Mouse (Mus musculus): ENCODE results near the gene Ptpn13. TPM values are rescaled to one million over a fixed set of nuclear protein-coding genes. Genes with fewer than 3 reads are reported as not detected.

Gene Ptpn13
- total and polyA plus RNA-seq, 2 experiments from 2014 or later: 2.6 to 14.1 TPM

DNA sequence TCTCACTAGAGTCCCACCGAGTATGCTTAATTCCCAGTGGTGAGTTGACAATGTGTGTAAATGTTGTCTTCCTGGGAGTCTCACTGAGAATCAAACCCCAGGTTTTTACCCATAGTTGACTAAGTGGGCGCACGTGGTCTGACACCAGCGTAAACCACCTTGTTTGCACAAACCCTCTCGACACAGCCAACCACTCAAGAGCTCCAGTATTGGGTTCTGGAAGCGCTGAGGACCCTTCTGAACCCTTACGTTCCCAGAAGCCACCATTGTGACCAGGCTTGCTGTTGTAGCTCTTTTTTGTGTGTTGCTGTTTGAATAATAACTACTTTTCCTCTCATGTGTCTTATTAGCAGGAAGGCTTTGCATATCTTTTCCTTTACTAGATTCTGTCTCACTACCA lies 20.4 kb downstream of the Ptpn13 start:
- ATAC-seq (ENCODE audit: low FRiP score): no peak
- WGBS: 90% methylated on average over 7 of the region's 7 CpGs

GRCm38 (mm10) chr5:103447806-103448416 lies 22.9 kb downstream of the Ptpn13 start:
- no peak overlapping the region for H3K9ac ChIP-seq (replicated peaks; ENCODE audit: low read length, poor library complexity, severe bottlenecking)
- 0 out of 2 replicates have a peak, but pooled peaks have one; percentile 58 for ATAC-seq (ENCODE audit: low FRiP score)
- 20% methylated on average over 17 of the region's 17 CpGs for WGBS
- H3K9me3 ChIP-seq (ENCODE audit: low read length): no peaks in the 10 kb centered on the region
- peak overlapping the region; percentile 9; the same call in 1 of the 2 replicates for H3K4me3 ChIP-seq (ENCODE audit: low read depth, low read length)
- peak overlapping the region; percentile 38 for H3K4me2 ChIP-seq (ENCODE audit: low read depth, low read length, poor library complexity, severe bottlenecking)
- no peaks in the 10 kb centered on the region for H3K36me3 ChIP-seq (ENCODE audit: insufficient read depth, low read length)
- TF ChIP-seq CTCF (IDR thresholded peaks at IDR 0.05): no peak
- peak overlapping the region; percentile 39 for H3K27ac ChIP-seq (ENCODE audit: low read depth, low read length)
- H3K4me1 ChIP-seq (ENCODE audit: insufficient read depth, low read length): peaks cover 5% of the 10 kb centered on the region; the same call in 1 of the 2 replicates
- H3K27me3 ChIP-seq (ENCODE audit: insufficient read depth, low read length): no peaks in the 10 kb centered on the region
- peak; percentile 21 for DNase-seq (ENCODE audit: low spot score)

More for the DNA sequence above, 20.4 kb downstream of the Ptpn13 start:
- H3K9ac ChIP-seq (replicated peaks; ENCODE audit: low read length, poor library complexity, severe bottlenecking): no peak overlapping the region
- DNase-seq (ENCODE audit: low spot score): no peak
- H3K27me3 ChIP-seq (ENCODE audit: insufficient read depth, low read length): no peaks in the 10 kb centered on the region
- no peak for TF ChIP-seq CTCF (IDR thresholded peaks at IDR 0.05)
- no peaks in the 10 kb centered on the region for H3K9me3 ChIP-seq (ENCODE audit: low read length)
- H3K36me3 ChIP-seq (ENCODE audit: insufficient read depth, low read length): no peaks in the 10 kb centered on the region
- no peak overlapping the region for H3K4me2 ChIP-seq (ENCODE audit: low read depth, low read length, poor library complexity, severe bottlenecking)
- H3K4me1 ChIP-seq (ENCODE audit: insufficient read depth, low read length): peaks cover 5% of the 10 kb centered on the region; the same call in 1 of the 2 replicates
- no peak overlapping the region for H3K4me3 ChIP-seq (ENCODE audit: low read depth, low read length)
- H3K27ac ChIP-seq (ENCODE audit: low read depth, low read length): no peak overlapping the region

DNA sequence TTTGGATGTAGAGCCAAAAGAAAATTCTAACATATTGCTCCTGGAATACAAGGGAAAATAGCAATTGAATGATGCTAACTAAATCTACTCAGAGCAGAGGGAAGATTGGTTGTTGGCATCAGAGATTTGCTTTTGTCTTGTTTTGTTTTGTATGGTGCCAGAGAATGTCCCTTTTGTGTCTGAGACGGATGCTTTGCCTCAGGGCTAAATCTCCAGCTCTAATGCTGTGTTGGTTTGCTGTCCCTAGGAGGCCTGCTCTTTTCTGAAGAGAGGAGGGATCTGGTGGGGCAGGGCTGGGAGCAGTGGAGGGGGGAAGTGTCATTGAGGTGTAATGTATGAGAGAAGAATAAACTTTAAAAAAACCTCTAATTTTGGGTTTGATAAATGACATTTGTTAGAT lies 23.5 kb downstream of the Ptpn13 start:
- ATAC-seq (ENCODE audit: low FRiP score) (no peak), DNase-seq (ENCODE audit: low spot score) (no peak)
- 0 out of 2 replicates have a peak, but pooled peaks have one; percentile 3 for TF ChIP-seq CTCF (IDR thresholded peaks at IDR 0.05)
- Histone ChIP-seq H3K27me3 (ENCODE audit: insufficient read depth, low read length) (no peaks in the 10 kb centered on the region), H3K9ac (replicated peaks; ENCODE audit: low read length, poor library complexity, severe bottlenecking) (no peak overlapping the region), H3K36me3 (ENCODE audit: insufficient read depth, low read length) (no peaks in the 10 kb centered on the region), H3K4me3 (ENCODE audit: low read depth, low read length) (no peak overlapping the region), H3K4me2 (ENCODE audit: low read depth, low read length, poor library complexity, severe bottlenecking) (peak overlapping the region; percentile 38), H3K4me1 (ENCODE audit: insufficient read depth, low read length) (peaks cover 5% of the 10 kb centered on the region; the same call in 1 of the 2 replicates), H3K27ac (ENCODE audit: low read depth, low read length) (no peak overlapping the region), H3K9me3 (ENCODE audit: low read length) (no peaks in the 10 kb centered on the region)
- WGBS: 11% methylated on average over 1 of the region's 1 CpGs

DNA sequence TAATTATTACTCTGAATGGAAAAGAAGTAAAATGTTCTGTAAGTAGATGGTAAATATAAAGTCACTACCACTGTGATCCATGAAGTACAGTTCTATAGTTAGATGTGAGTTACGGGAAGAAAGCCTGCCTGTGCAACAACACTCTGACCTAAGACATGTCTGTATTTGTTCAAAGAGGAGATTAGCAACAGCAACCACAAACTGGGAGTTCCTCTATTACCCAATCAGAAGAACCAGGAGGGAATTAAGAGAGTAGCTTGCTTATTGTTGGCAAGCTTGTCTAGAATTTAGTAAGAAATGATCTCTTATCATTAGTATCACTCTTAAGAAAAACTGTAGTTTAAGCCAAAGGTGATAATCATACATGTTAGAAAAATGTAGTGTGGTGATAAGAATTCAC lies 25.7 kb downstream of the Ptpn13 start:
- no peak for TF ChIP-seq CTCF (IDR thresholded peaks at IDR 0.05)
- 100% methylated on average over 1 of the region's 1 CpGs for WGBS
- H3K4me1 ChIP-seq (ENCODE audit: insufficient read depth, low read length): peaks cover 5% of the 10 kb centered on the region; the same call in 1 of the 2 replicates
- H3K9me3 ChIP-seq (ENCODE audit: low read length): no peaks in the 10 kb centered on the region
- DNase-seq (ENCODE audit: low spot score) (no peak), ATAC-seq (ENCODE audit: low FRiP score) (no peak)
- H3K27ac ChIP-seq (ENCODE audit: low read depth, low read length): no peak overlapping the region
- no peak overlapping the region for H3K9ac ChIP-seq (replicated peaks; ENCODE audit: low read length, poor library complexity, severe bottlenecking)
- H3K27me3 ChIP-seq (ENCODE audit: insufficient read depth, low read length): no peaks in the 10 kb centered on the region
- H3K4me2 ChIP-seq (ENCODE audit: low read depth, low read length, poor library complexity, severe bottlenecking): no peak overlapping the region
- no peak overlapping the region for H3K4me3 ChIP-seq (ENCODE audit: low read depth, low read length)
- no peaks in the 10 kb centered on the region for H3K36me3 ChIP-seq (ENCODE audit: insufficient read depth, low read length)

DNA sequence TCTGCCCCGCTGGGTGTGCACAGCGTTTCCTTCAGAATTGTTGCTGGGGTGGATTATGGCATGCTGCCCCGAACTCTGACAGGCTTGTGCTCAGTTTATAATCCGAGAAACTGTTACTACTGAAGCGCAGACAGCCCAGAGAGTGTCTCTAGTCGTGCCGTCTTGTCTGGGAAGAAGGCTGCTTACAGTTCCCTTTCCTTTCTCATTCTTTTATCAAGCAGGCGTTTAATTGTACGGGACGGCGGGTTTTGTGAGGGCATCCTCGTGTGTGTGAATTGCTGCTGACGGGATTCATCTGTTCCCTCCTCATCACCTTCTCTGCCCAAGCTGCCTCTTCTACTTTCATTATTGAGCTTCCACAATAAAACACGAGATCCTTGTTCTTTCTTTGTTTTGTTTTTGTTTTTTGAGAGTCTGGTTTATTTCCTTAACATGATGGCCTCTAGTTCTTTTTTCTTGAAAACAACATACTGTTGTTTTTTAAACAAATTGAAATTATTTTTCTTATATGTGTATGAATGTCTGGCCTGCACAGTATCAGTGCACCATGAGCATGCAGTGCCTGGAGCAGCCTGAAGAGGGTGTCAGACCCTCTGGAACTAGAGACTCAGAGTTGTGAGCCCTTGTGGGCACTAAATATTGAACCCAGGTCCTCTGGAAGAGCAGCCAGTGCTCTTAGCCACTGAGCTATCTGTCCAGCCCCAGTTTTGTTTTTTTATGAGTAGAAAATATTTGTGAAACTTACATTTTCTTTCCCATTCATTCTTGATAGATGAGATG lies 28.6 kb downstream of the Ptpn13 start:
- no peak for ATAC-seq (ENCODE audit: low FRiP score)
- Histone ChIP-seq H3K4me3 (ENCODE audit: low read depth, low read length) (no peak overlapping the region), H3K9me3 (ENCODE audit: low read length) (no peaks in the 10 kb centered on the region), H3K9ac (replicated peaks; ENCODE audit: low read length, poor library complexity, severe bottlenecking) (no peak overlapping the region), H3K27ac (ENCODE audit: low read depth, low read length) (no peak overlapping the region), H3K4me2 (ENCODE audit: low read depth, low read length, poor library complexity, severe bottlenecking) (no peak overlapping the region), H3K4me1 (ENCODE audit: insufficient read depth, low read length) (no peaks in the 10 kb centered on the region), H3K36me3 (ENCODE audit: insufficient read depth, low read length) (no peaks in the 10 kb centered on the region), H3K27me3 (ENCODE audit: insufficient read depth, low read length) (no peaks in the 10 kb centered on the region)
- peak; percentile 50 for TF ChIP-seq CTCF (IDR thresholded peaks at IDR 0.05)
- DNase-seq (ENCODE audit: low spot score): no peak
- WGBS: 60% methylated on average over 14 of the region's 14 CpGs

DNA sequence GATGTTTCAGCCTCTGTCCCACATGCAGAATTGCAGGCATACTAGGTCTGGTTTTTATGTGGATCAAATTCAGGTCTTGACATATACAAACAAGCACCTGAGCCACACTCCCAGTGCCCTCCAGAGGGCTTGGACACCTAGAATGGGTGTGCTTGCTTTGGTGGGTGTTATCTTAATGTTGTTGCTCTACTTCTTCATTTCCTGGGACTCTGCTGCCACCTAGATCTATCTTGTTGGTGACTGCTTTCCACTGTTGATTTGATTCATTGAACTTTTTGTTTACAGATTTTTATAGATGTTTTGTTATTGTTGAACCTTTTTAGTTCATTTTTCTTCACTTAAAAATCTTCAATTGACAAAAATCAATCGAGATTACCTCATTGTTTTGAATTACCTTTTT lies 31.8 kb downstream of the Ptpn13 start:
- H3K9ac ChIP-seq (replicated peaks; ENCODE audit: low read length, poor library complexity, severe bottlenecking): no peak overlapping the region
- no peaks in the 10 kb centered on the region for H3K9me3 ChIP-seq (ENCODE audit: low read length)
- peak; percentile 26; the same call in 1 of the 2 replicates for TF ChIP-seq CTCF (IDR thresholded peaks at IDR 0.05)
- no peak overlapping the region for H3K4me2 ChIP-seq (ENCODE audit: low read depth, low read length, poor library complexity, severe bottlenecking)
- DNase-seq (ENCODE audit: low spot score) (no peak), ATAC-seq (ENCODE audit: low FRiP score) (no peak)
- no peak overlapping the region for H3K27ac ChIP-seq (ENCODE audit: low read depth, low read length)
- no peaks in the 10 kb centered on the region for H3K36me3 ChIP-seq (ENCODE audit: insufficient read depth, low read length)
- no peaks in the 10 kb centered on the region for H3K27me3 ChIP-seq (ENCODE audit: insufficient read depth, low read length)
- H3K4me1 ChIP-seq (ENCODE audit: insufficient read depth, low read length): no peaks in the 10 kb centered on the region
- WGBS: 96% methylated on average over 1 of the region's 1 CpGs
- H3K4me3 ChIP-seq (ENCODE audit: low read depth, low read length): no peak overlapping the region

Measured in midbrain, postnatal 0 days (tissue).